ENCODE assay signal across 8 mouse cellular contexts in the genomic region with DNA sequence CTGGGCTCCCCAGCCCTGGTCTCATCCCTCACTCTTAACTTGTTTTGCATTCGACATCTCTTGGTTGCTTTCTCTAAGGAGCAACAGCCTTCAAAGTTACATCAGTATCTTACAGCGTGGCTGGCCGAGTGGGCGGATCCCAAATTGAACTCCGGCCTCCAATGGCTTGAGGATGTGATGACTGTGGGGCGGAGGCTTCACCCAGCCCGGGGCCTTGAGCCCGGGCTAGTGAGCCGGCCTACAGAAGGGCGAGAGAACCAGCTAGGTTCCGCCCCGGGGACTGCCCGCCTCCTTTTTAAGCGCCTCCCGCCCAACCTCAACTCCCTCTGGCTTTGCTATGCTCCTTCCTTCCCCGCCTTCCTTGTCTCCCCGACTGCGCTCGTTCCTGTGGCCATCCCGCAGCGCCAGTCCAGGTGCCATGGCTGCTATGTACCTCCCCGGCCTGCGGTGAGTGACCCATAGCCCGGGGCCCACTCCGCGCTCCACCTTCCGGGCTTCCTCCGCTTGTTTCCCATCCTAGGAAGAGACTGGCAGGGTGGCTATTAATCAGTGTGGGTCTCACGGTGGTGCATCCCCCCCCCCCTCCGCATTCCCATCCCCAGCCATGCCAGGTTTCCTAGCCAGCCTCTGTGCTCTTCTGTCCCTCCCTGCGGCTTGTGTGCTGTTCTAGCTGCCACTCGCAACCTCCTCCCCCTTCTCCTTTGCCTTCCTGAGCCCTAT. TPM values are rescaled to one million over a fixed set of nuclear protein-coding genes. Genes with fewer than 3 reads are reported as not detected.
A peak's percentile ranks its signal among the peaks of the same experiment; 100 is the strongest.
DNase-seq lines count a peak whose midpoint lies in the region; ATAC-seq lines count a peak whose summit lies in the region.

TSS of gene Pck2 (plus strand) at position 200 of the 720 bp plus-strand sequence.

- no peaks in the 10 kb centered on the region for H3K27me3 ChIP-seq in embryonic facial prominence, embryonic 12.5 days
- H3K27me3 ChIP-seq in limb, embryonic 13.5 days: no peaks in the 10 kb centered on the region
- no peaks in the 10 kb centered on the region for H3K27me3 ChIP-seq in midbrain, embryonic 15.5 days (replicated peaks)

- ATAC-seq in embryonic facial prominence, embryonic 12.5 days (ENCODE audit: insufficient number of reproducible peaks, insufficient read depth, low FRiP score, low TSS enrichment): peak; percentile 89
- ATAC-seq in limb, embryonic 13.5 days (ENCODE audit: low FRiP score, low read depth): peak; percentile 94
- peak; percentile 89 for ATAC-seq in midbrain, embryonic 15.5 days (replicated peaks)

- peak within 1 kb of the TSS; percentile 57 for H3K4me3 ChIP-seq in embryonic facial prominence, embryonic 12.5 days
- H3K4me3 ChIP-seq in limb, embryonic 13.5 days: peak within 1 kb of the TSS; percentile 67
- H3K4me3 ChIP-seq in midbrain, embryonic 15.5 days: peak within 1 kb of the TSS; percentile 52

- peaks cover 20% of the 10 kb centered on the region for H3K36me3 ChIP-seq in embryonic facial prominence, embryonic 12.5 days
- peaks cover 25% of the 10 kb centered on the region for H3K36me3 ChIP-seq in limb, embryonic 13.5 days
- H3K36me3 ChIP-seq in midbrain, embryonic 15.5 days (replicated peaks): no peaks in the 10 kb centered on the region; the same call in 1 of the 2 replicates

- peaks cover 11% of the 10 kb centered on the region for H3K4me1 ChIP-seq in embryonic facial prominence, embryonic 12.5 days
- H3K4me1 ChIP-seq in limb, embryonic 13.5 days: peaks cover 17% of the 10 kb centered on the region
- H3K4me1 ChIP-seq in midbrain, embryonic 15.5 days: peaks cover 20% of the 10 kb centered on the region

- DNase-seq in 3T3-L1 (ENCODE audit: low read depth, low spot score): peak; percentile 95
- DNase-seq in adrenal gland, postnatal 14 days: peak; percentile 95
- peak; percentile 100 for DNase-seq in heart, adult 11 months
- DNase-seq in kidney, adult 18-20 months: peak; percentile 86
- DNase-seq in spleen, postnatal 10 days (ENCODE audit: low spot score in 2 of 2): peak; percentile 87 to 93

- peak within 1 kb of the TSS; percentile 75 for H3K4me2 ChIP-seq in embryonic facial prominence, embryonic 12.5 days (replicated peaks)
- peak within 1 kb of the TSS; percentile 83 for H3K4me2 ChIP-seq in limb, embryonic 13.5 days (replicated peaks)
- H3K4me2 ChIP-seq in midbrain, embryonic 15.5 days: peak within 1 kb of the TSS; percentile 92

- peak within 1 kb of the TSS; percentile 84 for H3K27ac ChIP-seq in embryonic facial prominence, embryonic 12.5 days
- peak within 1 kb of the TSS; percentile 87 for H3K27ac ChIP-seq in limb, embryonic 13.5 days
- H3K27ac ChIP-seq in midbrain, embryonic 15.5 days: peak within 1 kb of the TSS; percentile 89

- 0% methylated on average over 32 of the region's 32 CpGs for WGBS in embryonic facial prominence, embryonic 12.5 days
- WGBS in limb, embryonic 13.5 days: under 1% methylated on average over 32 of the region's 32 CpGs
- 1% methylated on average over 32 of the region's 32 CpGs for WGBS in midbrain, embryonic 15.5 days

- H3K9ac ChIP-seq in embryonic facial prominence, embryonic 12.5 days: peak within 1 kb of the TSS; percentile 70
- peak within 1 kb of the TSS; percentile 82 for H3K9ac ChIP-seq in limb, embryonic 13.5 days
- peak within 1 kb of the TSS; percentile 79 for H3K9ac ChIP-seq in midbrain, embryonic 15.5 days

- H3K9me3 ChIP-seq in embryonic facial prominence, embryonic 12.5 days: no peaks in the 10 kb centered on the region
- H3K9me3 ChIP-seq in limb, embryonic 13.5 days: no peaks in the 10 kb centered on the region
- H3K9me3 ChIP-seq in midbrain, embryonic 15.5 days: no peaks in the 10 kb centered on the region

RNA-seq across cellular contexts. Expression of gene Pck2, which starts in this region (rescaled TPM):
- 35.1 and 42.8 TPM in 2 replicates for total RNA-seq in adrenal gland, postnatal 14 days (2021)
- 35.2 and 36.1 TPM in 2 replicates for polyA plus RNA-seq in embryonic facial prominence, embryonic 12.5 days (2016; fragmentation: Nextera tagmentation; extraction: Ambion mirVana)
- 36.9 and 38.0 TPM in 2 replicates for polyA plus RNA-seq in limb, embryonic 13.5 days (2015; fragmentation: Nextera tagmentation; extraction: Ambion mirVana)
- polyA plus RNA-seq in midbrain, embryonic 15.5 days (2015; fragmentation: Nextera tagmentation; extraction: Ambion mirVana): 25.4 and 28.0 TPM in 2 replicates

Comparison
In these comparisons a context has a peak if more than half of its experiments do, and no peak if none do; other contexts are left out.
1. Peak in every context shown above with its lines: DNase-seq, ATAC-seq, H3K4me3 ChIP-seq and H3K27ac ChIP-seq.